Mouse (Mus musculus): ENCODE results near the gene Rgs2.

Gene Rgs2

DNA sequence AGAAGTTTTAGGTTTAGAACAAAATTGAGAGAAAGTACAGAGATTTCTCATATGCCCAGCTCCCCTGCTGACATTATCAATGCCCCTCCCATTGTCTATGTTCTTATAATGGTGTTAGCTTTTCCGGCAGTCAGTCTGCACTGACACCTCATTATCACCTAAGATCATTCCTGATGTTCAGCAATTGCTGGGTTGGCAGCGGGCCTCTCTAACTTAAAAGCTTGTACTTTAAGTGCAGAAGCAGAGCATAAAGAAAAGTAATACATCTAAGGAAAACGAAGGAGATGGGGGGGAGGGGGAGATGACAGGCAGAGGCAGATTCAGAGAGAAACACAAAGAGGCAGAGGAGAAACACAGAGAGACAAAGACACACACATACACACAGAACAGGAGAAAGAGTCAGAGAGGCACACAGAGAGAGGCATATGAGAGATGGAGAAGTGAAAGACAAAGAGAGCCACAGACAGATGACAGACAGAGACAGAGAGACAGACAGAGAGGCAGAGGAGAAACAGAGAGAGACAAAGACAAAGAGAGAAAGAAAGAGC lies 21.1 kb downstream of the Rgs2 start:
- DNase-seq, result no peak

DNA sequence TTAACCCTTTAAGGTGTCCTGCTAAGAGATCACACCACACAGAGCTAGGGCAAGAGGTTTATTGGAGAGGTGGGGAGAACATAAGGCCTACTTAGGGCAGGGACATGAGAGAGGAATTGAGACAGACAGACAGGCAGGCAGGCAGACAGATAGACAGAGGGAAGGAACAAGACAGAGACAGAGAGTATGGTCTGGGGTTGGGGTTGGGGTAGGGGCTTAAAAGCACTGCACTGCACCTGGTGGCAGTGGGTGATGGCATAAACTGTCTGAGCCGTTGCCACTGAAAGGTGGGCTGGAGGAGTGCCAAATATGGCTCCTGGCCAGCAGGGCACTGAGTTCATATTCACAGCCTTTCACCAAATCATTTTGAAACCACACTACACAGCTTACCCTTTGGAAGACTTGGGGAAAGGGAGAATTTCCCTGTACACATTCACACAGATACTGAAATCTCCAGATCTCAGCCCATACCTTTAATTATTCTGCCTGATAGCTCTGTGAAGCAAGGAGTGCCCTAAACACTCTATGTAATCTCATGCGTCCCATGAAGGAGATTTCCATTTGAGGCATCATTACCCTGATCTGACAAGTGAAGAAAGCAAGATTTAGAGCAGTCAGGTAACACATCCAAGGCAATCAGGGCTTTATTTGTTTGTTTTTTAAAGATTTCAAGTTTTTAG lies 21.7 kb downstream of the Rgs2 start:
- no peak for DNase-seq

DNA sequence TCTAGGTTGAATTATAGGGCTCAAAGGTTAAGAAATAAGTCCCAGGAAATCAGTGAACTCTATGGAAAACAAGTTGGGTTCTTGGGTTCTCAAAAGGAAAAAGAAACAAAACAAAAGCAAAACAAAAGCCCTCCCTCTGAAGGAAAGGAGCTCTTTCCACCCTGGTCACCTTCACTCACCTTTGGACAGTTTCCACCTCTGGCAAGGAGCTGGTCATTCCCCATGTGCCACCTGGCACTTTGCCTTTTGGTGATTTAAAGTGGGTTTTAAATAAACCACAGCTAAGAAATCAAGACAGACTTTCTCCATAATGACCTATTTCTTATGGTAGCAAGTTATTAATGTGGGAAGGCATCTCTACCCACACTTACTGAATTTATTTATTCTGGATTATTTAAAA lies 23.1 kb downstream of the Rgs2 start:
- DNase-seq, result no peak

DNA sequence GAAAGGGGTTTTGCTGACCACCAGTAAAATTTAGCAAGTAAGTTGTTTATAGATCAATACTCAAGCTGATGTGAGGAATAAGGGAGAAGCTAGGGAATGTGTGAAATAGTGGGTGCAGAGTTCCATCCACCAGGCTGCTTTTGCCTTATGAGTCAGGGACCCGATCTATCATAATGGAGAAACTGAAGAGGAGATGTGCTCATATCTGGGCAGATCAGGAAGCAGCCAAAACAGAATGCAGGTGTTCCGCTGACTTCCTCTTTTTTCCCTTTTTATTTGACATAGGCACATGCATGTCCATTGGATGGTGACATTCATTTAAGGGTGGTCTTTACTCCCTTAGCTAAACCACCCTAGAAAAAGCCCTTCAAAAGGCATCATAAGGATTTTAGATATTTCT lies 29.3 kb downstream of the Rgs2 start:
- DNase-seq, result no peak

DNA sequence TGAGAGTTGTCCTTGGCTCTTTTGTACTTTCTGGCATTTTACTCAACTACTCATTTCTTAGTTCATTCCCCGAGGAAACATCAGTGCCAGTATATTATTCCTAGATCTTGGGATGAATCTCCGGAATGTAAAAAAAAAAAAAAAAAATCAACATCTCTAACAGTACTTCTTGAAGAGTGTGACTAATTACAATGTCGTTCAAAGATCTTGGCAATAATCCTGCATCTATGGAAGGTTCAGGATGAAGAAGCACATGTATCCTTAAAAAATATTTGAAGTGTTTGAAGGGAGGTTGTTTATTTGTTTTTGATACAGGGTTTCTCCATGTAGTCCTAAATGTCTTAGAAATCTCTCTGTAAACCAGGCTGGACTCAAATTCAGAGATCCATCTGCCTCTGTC lies 41.7 kb downstream of the Rgs2 start:
- no peak for DNase-seq

DNA sequence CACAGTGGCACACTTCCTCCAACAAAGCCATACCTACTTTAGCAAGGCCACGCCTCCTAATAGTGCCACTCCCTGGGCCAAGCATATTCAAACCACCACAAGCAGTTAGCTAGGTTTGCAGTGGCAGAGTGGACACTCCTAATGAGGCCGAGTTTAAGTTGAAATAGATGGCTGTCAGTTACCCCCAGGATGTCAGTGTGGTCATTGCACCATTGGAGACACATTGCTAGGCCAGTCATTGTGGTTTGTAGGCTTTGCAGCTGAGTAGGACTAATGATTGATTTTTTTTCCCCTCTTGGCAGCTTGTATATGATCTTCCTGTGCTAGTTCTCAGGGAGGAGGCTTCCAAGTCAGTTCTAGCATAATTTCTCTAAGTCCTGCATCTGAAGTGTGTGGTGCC lies 43.6 kb downstream of the Rgs2 start:
- DNase-seq, result no peak

DNA sequence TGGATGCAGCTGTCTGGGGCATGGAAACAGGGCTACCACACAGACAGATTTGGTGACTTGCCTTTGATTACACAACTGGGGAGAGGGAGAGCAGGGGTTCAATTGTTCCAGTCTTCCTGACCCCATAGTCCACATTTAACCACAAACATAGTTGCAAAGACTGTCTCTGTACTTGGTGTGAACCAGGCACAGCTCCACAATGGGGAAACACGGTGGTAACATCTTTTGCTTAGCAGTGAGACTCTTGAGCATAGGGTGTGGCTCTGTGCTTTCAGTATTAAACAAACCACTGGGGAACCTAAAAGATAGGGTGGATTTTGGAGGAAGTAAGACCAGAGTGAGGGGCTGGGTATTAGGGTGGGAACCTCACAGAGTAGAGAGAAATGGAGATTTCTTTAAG lies 47.9 kb downstream of the Rgs2 start:
- no peak for DNase-seq

DNA sequence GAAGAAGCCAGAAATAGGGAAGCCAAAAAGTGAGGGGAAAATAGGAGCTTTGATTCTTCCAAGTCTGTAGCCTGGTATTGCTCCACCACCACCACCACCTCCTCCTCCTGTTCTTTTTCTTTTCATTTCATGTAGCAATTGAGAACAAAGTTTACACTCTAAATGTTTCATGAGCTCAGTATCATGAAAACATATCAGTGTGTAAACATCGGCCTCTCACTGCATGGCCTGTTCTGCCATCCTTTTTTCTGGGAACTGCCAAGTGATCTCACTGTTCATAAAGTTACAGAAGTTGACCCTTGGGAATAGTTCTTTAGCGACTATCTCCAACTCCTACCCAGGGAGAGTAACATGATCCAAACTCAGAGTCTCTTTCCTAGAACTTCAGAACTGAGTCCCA lies 51.1 kb downstream of the Rgs2 start:
- DNase-seq, result no peak

Measured in thymus, adult 18-20 months (tissue).